14 mouse cellular contexts compared by ENCODE assay signal in genomic region chr2:60864977-60865376, GRCm38 (mm10).
DNase-seq lines count a peak whose midpoint lies in the region; ATAC-seq and TF ChIP-seq lines count a peak whose summit lies in the region.
"Had no signal": no experiment of that assay in that cellular context is flagged by ENCODE, and none has a peak within 500 bp of the region (broad histone marks: within the 10 kb centered on the region; RNA-seq: fewer than 3 reads in every experiment).

No protein-coding gene starts in this region.

- H3K9me3 ChIP-seq in heart, postnatal 0 days (replicated peaks; ENCODE audit: control insufficient read depth, low read length), result no peaks in the 10 kb centered on the region
- no peaks in the 10 kb centered on the region for H3K9me3 ChIP-seq in heart, embryonic 11.5 days (replicated peaks; ENCODE audit: control insufficient read depth, low read length)
- H3K9me3 ChIP-seq in liver, embryonic 14.5 days (ENCODE audit: control insufficient read depth, low read length), result no peaks in the 10 kb centered on the region
- H3K9me3 ChIP-seq: embryonic facial prominence, embryonic 12.5 days; midbrain, embryonic 12.5 days; neural tube, embryonic 12.5 days had no signal

- H3K27me3 ChIP-seq in heart, postnatal 0 days (ENCODE audit: control insufficient read depth, insufficient read depth, low read length), result no peaks in the 10 kb centered on the region
- no peaks in the 10 kb centered on the region for H3K27me3 ChIP-seq in heart, embryonic 11.5 days (ENCODE audit: control insufficient read depth, insufficient read depth, low read length)
- H3K27me3 ChIP-seq in liver, embryonic 14.5 days (ENCODE audit: control insufficient read depth, insufficient read depth, low read length), result no peaks in the 10 kb centered on the region
- H3K27me3 ChIP-seq: embryonic facial prominence, embryonic 12.5 days; midbrain, embryonic 12.5 days; neural tube, embryonic 12.5 days had no signal

- no peak overlapping the region for H3K4me3 ChIP-seq in heart, postnatal 0 days (ENCODE audit: low read depth, low read length)
- no peak overlapping the region for H3K4me3 ChIP-seq in heart, embryonic 11.5 days (ENCODE audit: low read depth, low read length)
- H3K4me3 ChIP-seq in brown adipose tissue, adult 24 weeks (ENCODE audit: insufficient read depth, low read depth, low read length), result no peak overlapping the region
- no peak overlapping the region for H3K4me3 ChIP-seq in liver, embryonic 14.5 days (ENCODE audit: insufficient read depth in 1 of 2, low read depth in 2 of 2, low read length in 2 of 2)
- no peak overlapping the region for H3K4me3 ChIP-seq in layer of hippocampus, adult 2 months
- H3K4me3 ChIP-seq: embryonic facial prominence, embryonic 12.5 days; midbrain, embryonic 12.5 days; neural tube, embryonic 12.5 days had no signal

- 35% methylated on average over 5 of the region's 5 CpGs for WGBS in heart, postnatal 0 days
- 53% methylated on average over 5 of the region's 5 CpGs for WGBS in heart, embryonic 11.5 days (ENCODE audit: insufficient replicate concordance)
- 34% methylated on average over 5 of the region's 5 CpGs for WGBS in liver, embryonic 14.5 days (ENCODE audit: insufficient replicate concordance)

- no peak for TF ChIP-seq CTCF in heart, postnatal 0 days (IDR thresholded peaks at IDR 0.05; ENCODE audit: low read depth)
- TF ChIP-seq CTCF in liver, embryonic 14.5 days (IDR thresholded peaks at IDR 0.05; ENCODE audit: low read depth), result no peak
- TF ChIP-seq CTCF in layer of hippocampus, adult 2 months (conservative IDR thresholded peaks at IDR 0.05), result no peak

- ATAC-seq in heart, postnatal 0 days (ENCODE audit: insufficient read depth, low read depth), result no peak
- no peak for ATAC-seq in heart, embryonic 11.5 days (replicated peaks; ENCODE audit: insufficient number of reproducible peaks, low FRiP score, low TSS enrichment)
- no peak for ATAC-seq in liver, embryonic 14.5 days (ENCODE audit: insufficient read depth)

- DNase-seq in heart, postnatal 0 days (ENCODE audit: low spot score), result no peak
- DNase-seq in 3T3-L1 (ENCODE audit: low read depth, low spot score), result peak; percentile 49
- no peak for DNase-seq in liver, embryonic 14.5 days (ENCODE audit: low read depth in 3 of 3, low spot score in 3 of 3)
- DNase-seq in layer of hippocampus, adult 9-10 months (ENCODE audit: low spot score), result no peak
- DNase-seq in frontal cortex, postnatal 36 days (ENCODE audit: low spot score in 2 of 2), result no peak
- DNase-seq in layer of hippocampus, adult 2 months (ENCODE audit: low spot score in 2 of 2), result no peak
- DNase-seq: adrenal gland, postnatal 36 days; cerebellum, adult 9-10 months; heart, postnatal 14 days had no signal

- peaks cover 57% of the 10 kb centered on the region for H3K4me1 ChIP-seq in heart, postnatal 0 days (ENCODE audit: control insufficient read depth, insufficient read depth)
- H3K4me1 ChIP-seq in heart, embryonic 11.5 days (ENCODE audit: control insufficient read depth, insufficient read depth, low read length), result peaks cover 51% of the 10 kb centered on the region
- peaks cover 43% of the 10 kb centered on the region for H3K4me1 ChIP-seq in brown adipose tissue, adult 24 weeks (ENCODE audit: control insufficient read depth, insufficient read depth, insufficient read length, low read length)
- peaks cover 24 to 46% of the 10 kb centered on the region in 2 experiments for H3K4me1 ChIP-seq in liver, embryonic 14.5 days (replicated peaks; ENCODE audit: control insufficient read depth in 2 of 2, insufficient read depth in 2 of 2, low read length in 1 of 2)
- H3K4me1 ChIP-seq: midbrain, embryonic 12.5 days; neural tube, embryonic 12.5 days had no signal

- H3K4me2 ChIP-seq in heart, postnatal 0 days (ENCODE audit: low read depth, low read length), result no peak overlapping the region
- H3K4me2 ChIP-seq in heart, embryonic 11.5 days, result no peak overlapping the region
- H3K4me2 ChIP-seq in liver, embryonic 14.5 days (ENCODE audit: low read depth), result 0 out of 2 replicates have a peak overlapping the region, but pooled peaks have one; percentile 3
- H3K4me2 ChIP-seq: embryonic facial prominence, embryonic 12.5 days; midbrain, embryonic 12.5 days; neural tube, embryonic 12.5 days had no signal

- peak overlapping the region; percentile 59 for H3K27ac ChIP-seq in heart, postnatal 0 days (ENCODE audit: low read depth)
- H3K27ac ChIP-seq in heart, embryonic 11.5 days (ENCODE audit: low read depth, low read length), result no peak overlapping the region
- H3K27ac ChIP-seq in brown adipose tissue, adult 24 weeks (replicated peaks; ENCODE audit: low read depth, low read length), result peak overlapping the region; percentile 11
- H3K27ac ChIP-seq in liver, embryonic 14.5 days, result peak overlapping the region; percentile 49; the same call in 1 of the 2 replicates
- H3K27ac ChIP-seq in layer of hippocampus, adult 2 months, result no peak overlapping the region
- H3K27ac ChIP-seq: embryonic facial prominence, embryonic 12.5 days; midbrain, embryonic 12.5 days; neural tube, embryonic 12.5 days had no signal

- H3K36me3 ChIP-seq in heart, postnatal 0 days (replicated peaks; ENCODE audit: control insufficient read depth, insufficient read depth, low read length), result peaks cover 3% of the 10 kb centered on the region
- H3K36me3 ChIP-seq in heart, embryonic 11.5 days (ENCODE audit: control insufficient read depth, insufficient read depth, low read length), result peaks cover 3% of the 10 kb centered on the region; the same call in 1 of the 2 replicates
- H3K36me3 ChIP-seq in liver, embryonic 14.5 days (replicated peaks; ENCODE audit: control insufficient read depth, insufficient read depth, low read depth), result no peaks in the 10 kb centered on the region
- H3K36me3 ChIP-seq: midbrain, embryonic 12.5 days; neural tube, embryonic 12.5 days had no signal

- TF ChIP-seq EP300 in heart, postnatal 0 days (IDR thresholded peaks at IDR 0.05; ENCODE audit: low read depth), result no peak
- no peak for TF ChIP-seq EP300 in liver, embryonic 14.5 days (IDR thresholded peaks at IDR 0.05; ENCODE audit: low read depth)

- H3K9ac ChIP-seq in heart, postnatal 0 days (replicated peaks; ENCODE audit: low read depth, low read length), result no peak overlapping the region
- no peak overlapping the region for H3K9ac ChIP-seq in heart, embryonic 11.5 days (ENCODE audit: low read depth, low read length)
- no peak overlapping the region for H3K9ac ChIP-seq in liver, embryonic 14.5 days (replicated peaks)
- H3K9ac ChIP-seq: embryonic facial prominence, embryonic 12.5 days; midbrain, embryonic 12.5 days; neural tube, embryonic 12.5 days had no signal

Comparison
In these comparisons a context has a peak if more than half of its experiments do, and no peak if none do; other contexts are left out.
1. H3K27ac ChIP-seq: peak in heart, postnatal 0 days (single experiment), brown adipose tissue, adult 24 weeks (single experiment) and liver, embryonic 14.5 days (single experiment); none in heart, embryonic 11.5 days (single experiment) and layer of hippocampus, adult 2 months (single experiment).